Mouse (Mus musculus): ENCODE measurements around the gene Gda. TPM values are rescaled to one million over a fixed set of nuclear protein-coding genes. Genes with fewer than 3 reads are reported as not detected.

The Gda gene
- polyA plus RNA-seq (2011; ENCODE audit: insufficient read length, low read depth, missing spikeins) = 1.3 and 1.4 TPM in 2 replicates

- Histone ChIP-seq H3K27ac (ENCODE audit: insufficient read depth, low read length) (no peak within 1 kb of the TSS), H3K4me3 (ENCODE audit: insufficient read depth, low read length) (peak within 1 kb of the TSS; percentile 32), H3K4me1 (ENCODE audit: control insufficient read depth, insufficient read depth, low read length) (peaks cover 3% of the 10 kb centered on the region; the same call in 1 of the 2 replicates)
- TF ChIP-seq CTCF (IDR thresholded peaks at IDR 0.05; ENCODE audit: borderline replicate concordance, insufficient read depth, low read length) = no peak
- TF ChIP-seq POLR2A (IDR thresholded peaks at IDR 0.05; ENCODE audit: low read depth, low read length) = no peak
These were observed at the start of gene Gda for GRCm38 (mm10) chr19:21473345-21473744. Gda (minus strand) TSS chr19:21473445.

GRCm38 (mm10) chr19:21520280-21520679 lies 47.0 kb upstream of the Gda start:
- TF ChIP-seq CTCF (IDR thresholded peaks at IDR 0.05; ENCODE audit: borderline replicate concordance, insufficient read depth, low read length) (no peak), POLR2A (IDR thresholded peaks at IDR 0.05; ENCODE audit: low read depth, low read length) (no peak)
- no peak overlapping the region for H3K27ac ChIP-seq (ENCODE audit: insufficient read depth, low read length)

GRCm38 (mm10) chr19:21510116-21510515 lies 36.9 kb upstream of the Gda start:
- TF ChIP-seq POLR2A (IDR thresholded peaks at IDR 0.05; ENCODE audit: low read depth, low read length) (no peak), CTCF (IDR thresholded peaks at IDR 0.05; ENCODE audit: borderline replicate concordance, insufficient read depth, low read length) (no peak)

More at GRCm38 (mm10) chr19:21520280-21520679, 47.0 kb upstream of the Gda start:
- H3K4me3 ChIP-seq (ENCODE audit: insufficient read depth, low read length) = no peak overlapping the region
- H3K4me1 ChIP-seq (ENCODE audit: control insufficient read depth, insufficient read depth, low read length) = no peaks in the 10 kb centered on the region

GRCm38 (mm10) chr19:21507561-21508232 lies 34.5 kb upstream of the Gda start:
- H3K4me3 ChIP-seq (ENCODE audit: insufficient read depth, low read length) = no peak overlapping the region
- no peak for TF ChIP-seq CTCF (IDR thresholded peaks at IDR 0.05; ENCODE audit: borderline replicate concordance, insufficient read depth, low read length)
- no peak for TF ChIP-seq POLR2A (IDR thresholded peaks at IDR 0.05; ENCODE audit: low read depth, low read length)
- H3K4me1 ChIP-seq (ENCODE audit: control insufficient read depth, insufficient read depth, low read length) = no peaks in the 10 kb centered on the region
- no peak overlapping the region for H3K27ac ChIP-seq (ENCODE audit: insufficient read depth, low read length)

More at GRCm38 (mm10) chr19:21510116-21510515, 36.9 kb upstream of the Gda start:
- H3K4me1 ChIP-seq (ENCODE audit: control insufficient read depth, insufficient read depth, low read length) = no peaks in the 10 kb centered on the region
- no peak overlapping the region for H3K27ac ChIP-seq (ENCODE audit: insufficient read depth, low read length)
- H3K4me3 ChIP-seq (ENCODE audit: insufficient read depth, low read length) = no peak overlapping the region

- Histone ChIP-seq H3K4me1 (ENCODE audit: control insufficient read depth, insufficient read depth, low read length) (no peaks in the 10 kb centered on the region), H3K27ac (ENCODE audit: insufficient read depth, low read length) (no peak overlapping the region), H3K4me3 (ENCODE audit: insufficient read depth, low read length) (no peak overlapping the region)
- TF ChIP-seq CTCF (IDR thresholded peaks at IDR 0.05; ENCODE audit: borderline replicate concordance, insufficient read depth, low read length) = no peak
- no peak for TF ChIP-seq POLR2A (IDR thresholded peaks at IDR 0.05; ENCODE audit: low read depth, low read length)
These were observed 33.9 kb upstream of the Gda start for GRCm38 (mm10) chr19:21507133-21507532.

- TF ChIP-seq CTCF (IDR thresholded peaks at IDR 0.05; ENCODE audit: borderline replicate concordance, insufficient read depth, low read length) (no peak), POLR2A (IDR thresholded peaks at IDR 0.05; ENCODE audit: low read depth, low read length) (no peak)
These were observed 31.5 kb upstream of the Gda start for GRCm38 (mm10) chr19:21504716-21505115.

GRCm38 (mm10) chr19:21499394-21499983 lies 26.2 kb upstream of the Gda start:
- Histone ChIP-seq H3K27ac (ENCODE audit: insufficient read depth, low read length) (no peak overlapping the region), H3K4me3 (ENCODE audit: insufficient read depth, low read length) (no peak overlapping the region), H3K4me1 (ENCODE audit: control insufficient read depth, insufficient read depth, low read length) (no peaks in the 10 kb centered on the region)
- TF ChIP-seq CTCF (IDR thresholded peaks at IDR 0.05; ENCODE audit: borderline replicate concordance, insufficient read depth, low read length) (no peak), POLR2A (IDR thresholded peaks at IDR 0.05; ENCODE audit: low read depth, low read length) (no peak)

More at GRCm38 (mm10) chr19:21504716-21505115, 31.5 kb upstream of the Gda start:
- Histone ChIP-seq H3K27ac (ENCODE audit: insufficient read depth, low read length) (no peak overlapping the region), H3K4me3 (ENCODE audit: insufficient read depth, low read length) (no peak overlapping the region), H3K4me1 (ENCODE audit: control insufficient read depth, insufficient read depth, low read length) (no peaks in the 10 kb centered on the region)

GRCm38 (mm10) chr19:21495817-21496216 lies 22.6 kb upstream of the Gda start:
- Histone ChIP-seq H3K4me1 (ENCODE audit: control insufficient read depth, insufficient read depth, low read length) (no peaks in the 10 kb centered on the region), H3K4me3 (ENCODE audit: insufficient read depth, low read length) (no peak overlapping the region), H3K27ac (ENCODE audit: insufficient read depth, low read length) (no peak overlapping the region)
- no peak for TF ChIP-seq POLR2A (IDR thresholded peaks at IDR 0.05; ENCODE audit: low read depth, low read length)

GRCm38 (mm10) chr19:21493807-21494521 lies 20.7 kb upstream of the Gda start:
- H3K4me1 ChIP-seq (ENCODE audit: control insufficient read depth, insufficient read depth, low read length) = no peaks in the 10 kb centered on the region
- H3K4me3 ChIP-seq (ENCODE audit: insufficient read depth, low read length) = no peak overlapping the region
- no peak for TF ChIP-seq CTCF (IDR thresholded peaks at IDR 0.05; ENCODE audit: borderline replicate concordance, insufficient read depth, low read length)
- TF ChIP-seq POLR2A (IDR thresholded peaks at IDR 0.05; ENCODE audit: low read depth, low read length) = no peak
- no peak overlapping the region for H3K27ac ChIP-seq (ENCODE audit: insufficient read depth, low read length)

- H3K4me3 ChIP-seq (ENCODE audit: insufficient read depth, low read length) = no peak overlapping the region
- TF ChIP-seq POLR2A (IDR thresholded peaks at IDR 0.05; ENCODE audit: low read depth, low read length) (no peak), CTCF (IDR thresholded peaks at IDR 0.05; ENCODE audit: borderline replicate concordance, insufficient read depth, low read length) (no peak)
- H3K27ac ChIP-seq (ENCODE audit: insufficient read depth, low read length) = no peak overlapping the region
- H3K4me1 ChIP-seq (ENCODE audit: control insufficient read depth, insufficient read depth, low read length) = no peaks in the 10 kb centered on the region
These were observed 18.1 kb upstream of the Gda start for GRCm38 (mm10) chr19:21491391-21491790.

Measured in embryonic fibroblast, embryonic 13.5 days (primary cell).